Mouse (Mus musculus): ENCODE results near the gene Prkcq. TPM values are rescaled to one million over a fixed set of nuclear protein-coding genes. Genes with fewer than 3 reads are reported as not detected.

Prkcq gene
- polyA plus RNA-seq (2014; fragmentation: Nextera tagmentation; extraction: Ambion mirVana) = 1.4 TPM in 2 replicates

DNA sequence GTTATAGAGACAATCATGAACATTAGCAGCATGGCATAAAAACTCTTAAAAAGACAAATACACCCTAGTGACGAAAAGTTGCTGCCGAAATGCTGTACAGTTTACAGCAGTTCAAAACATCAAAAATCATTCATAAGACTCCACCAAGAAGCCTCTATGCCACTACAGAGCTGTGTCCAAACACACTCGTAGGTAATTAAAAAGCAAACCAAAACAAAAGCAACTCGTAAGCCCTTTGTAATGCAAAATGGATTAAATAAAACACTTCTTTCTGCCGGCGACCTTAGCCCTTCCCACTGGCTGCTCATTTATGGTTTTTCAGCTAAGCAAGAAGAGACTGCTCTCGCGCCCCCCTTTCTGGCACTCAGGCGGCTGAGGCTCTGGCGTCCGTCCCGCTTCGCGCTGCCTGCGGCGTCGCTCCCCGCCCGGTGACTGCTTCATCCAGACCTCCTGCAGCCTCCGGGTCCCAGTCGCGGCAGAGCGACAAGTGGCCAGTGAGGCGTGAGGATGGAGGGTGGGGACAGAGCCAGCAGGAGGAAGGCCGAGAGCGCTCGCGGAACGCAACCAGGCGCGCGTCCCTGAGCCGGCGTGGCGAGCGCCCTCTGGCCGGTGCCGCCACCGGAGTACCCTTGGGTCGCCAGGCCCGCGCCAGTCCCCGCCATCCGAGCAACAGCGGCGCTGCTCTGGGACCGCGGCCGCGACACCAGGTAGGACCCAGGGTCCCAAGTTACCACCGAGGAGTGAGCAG, at the start of gene Prkcq:
TSS of gene Prkcq (plus strand) at position 355 of the 748 bp plus-strand sequence.
- H3K9ac ChIP-seq (ENCODE audit: low read length) = peak within 1 kb of the TSS; percentile 35; the same call in 1 of the 2 replicates
- H3K27ac ChIP-seq (ENCODE audit: low read depth, low read length) = no peak within 1 kb of the TSS
- 2% methylated on average over 51 of the region's 51 CpGs for WGBS
- H3K27me3 ChIP-seq (ENCODE audit: control insufficient read depth, insufficient read depth, low read length) = peaks cover 24% of the 10 kb centered on the region
- no peaks in the 10 kb centered on the region for H3K36me3 ChIP-seq (ENCODE audit: control insufficient read depth, insufficient read depth, low read length)
- H3K4me3 ChIP-seq (ENCODE audit: low read depth, low read length) = peak within 1 kb of the TSS; percentile 41
- H3K4me2 ChIP-seq (ENCODE audit: low read depth, low read length, severe bottlenecking) = peak within 1 kb of the TSS; percentile 91
- DNase-seq (ENCODE audit: low spot score) (peak; percentile 78), ATAC-seq (replicated peaks; ENCODE audit: low FRiP score) (peak; percentile 87)
- H3K4me1 ChIP-seq (replicated peaks; ENCODE audit: control insufficient read depth, insufficient read depth, low read length) = peaks cover 3% of the 10 kb centered on the region; the same call in 1 of the 2 replicates
- no peaks in the 10 kb centered on the region for H3K9me3 ChIP-seq (ENCODE audit: control insufficient read depth, low read length)

DNA sequence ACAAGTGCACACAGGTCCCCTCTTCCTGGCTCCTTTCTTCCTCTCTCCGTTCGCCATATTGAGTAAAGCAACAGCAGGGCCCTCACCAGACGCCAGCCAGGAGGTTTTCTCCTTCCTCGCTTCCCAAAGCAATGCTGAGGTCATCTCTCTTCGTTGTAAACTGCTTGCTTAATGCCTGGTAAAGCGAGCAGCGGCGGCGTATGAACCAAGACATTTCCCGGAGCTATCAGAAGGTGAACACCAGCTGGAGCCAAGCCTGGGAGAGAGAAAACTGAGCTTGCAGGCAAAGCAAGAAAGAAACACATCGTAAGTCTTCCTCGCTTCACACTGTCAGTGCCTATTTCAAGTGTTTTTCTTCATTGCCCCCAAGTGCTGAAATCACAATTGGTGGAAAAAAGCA, 41.0 kb upstream of the Prkcq start:
- no peak for ATAC-seq (replicated peaks; ENCODE audit: low FRiP score)
- H3K9me3 ChIP-seq (ENCODE audit: control insufficient read depth, low read length) = no peaks in the 10 kb centered on the region
- 90% methylated on average over 12 of the region's 12 CpGs for WGBS

DNA sequence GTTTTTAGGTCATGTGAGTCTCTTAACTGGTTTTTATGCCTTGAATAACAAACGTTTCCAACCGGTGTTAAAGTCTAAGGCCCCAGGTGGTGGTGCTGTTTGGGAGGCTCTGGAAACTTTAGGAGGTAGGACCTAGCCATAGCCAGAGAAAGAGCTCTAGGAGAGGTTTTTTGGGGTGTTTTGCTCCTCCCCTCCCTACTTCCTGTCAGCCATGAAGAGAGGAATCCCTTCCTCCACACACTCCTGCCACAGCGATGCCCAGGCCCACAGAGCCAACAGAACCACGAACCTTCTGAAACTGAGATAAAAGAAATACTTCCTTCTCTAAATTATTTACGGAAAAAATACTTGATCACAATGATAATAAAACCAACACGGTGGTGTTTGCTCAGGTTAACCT, 36.2 kb upstream of the Prkcq start:
- no peaks in the 10 kb centered on the region for H3K9me3 ChIP-seq (ENCODE audit: control insufficient read depth, low read length)
- H3K9ac ChIP-seq (ENCODE audit: low read length) = no peak overlapping the region
- no peak overlapping the region for H3K27ac ChIP-seq (ENCODE audit: low read depth, low read length)
- H3K27me3 ChIP-seq (ENCODE audit: control insufficient read depth, insufficient read depth, low read length) = no peaks in the 10 kb centered on the region
- WGBS = 81% methylated on average over 6 of the region's 6 CpGs
- H3K4me3 ChIP-seq (ENCODE audit: low read depth, low read length) = no peak overlapping the region
- ATAC-seq (replicated peaks; ENCODE audit: low FRiP score) (no peak), DNase-seq (ENCODE audit: low spot score) (no peak)
- no peaks in the 10 kb centered on the region for H3K4me1 ChIP-seq (replicated peaks; ENCODE audit: control insufficient read depth, insufficient read depth, low read length)
- H3K36me3 ChIP-seq (ENCODE audit: control insufficient read depth, insufficient read depth, low read length) = no peaks in the 10 kb centered on the region
- H3K4me2 ChIP-seq (ENCODE audit: low read depth, low read length, severe bottlenecking) = no peak overlapping the region

More for the DNA sequence above, 41.0 kb upstream of the Prkcq start:
- Histone ChIP-seq H3K4me1 (replicated peaks; ENCODE audit: control insufficient read depth, insufficient read depth, low read length) (no peaks in the 10 kb centered on the region), H3K4me3 (ENCODE audit: low read depth, low read length) (no peak overlapping the region), H3K4me2 (ENCODE audit: low read depth, low read length, severe bottlenecking) (no peak overlapping the region), H3K9ac (ENCODE audit: low read length) (no peak overlapping the region), H3K36me3 (ENCODE audit: control insufficient read depth, insufficient read depth, low read length) (no peaks in the 10 kb centered on the region), H3K27ac (ENCODE audit: low read depth, low read length) (no peak overlapping the region), H3K27me3 (ENCODE audit: control insufficient read depth, insufficient read depth, low read length) (no peaks in the 10 kb centered on the region)
- no peak for DNase-seq (ENCODE audit: low spot score)

DNA sequence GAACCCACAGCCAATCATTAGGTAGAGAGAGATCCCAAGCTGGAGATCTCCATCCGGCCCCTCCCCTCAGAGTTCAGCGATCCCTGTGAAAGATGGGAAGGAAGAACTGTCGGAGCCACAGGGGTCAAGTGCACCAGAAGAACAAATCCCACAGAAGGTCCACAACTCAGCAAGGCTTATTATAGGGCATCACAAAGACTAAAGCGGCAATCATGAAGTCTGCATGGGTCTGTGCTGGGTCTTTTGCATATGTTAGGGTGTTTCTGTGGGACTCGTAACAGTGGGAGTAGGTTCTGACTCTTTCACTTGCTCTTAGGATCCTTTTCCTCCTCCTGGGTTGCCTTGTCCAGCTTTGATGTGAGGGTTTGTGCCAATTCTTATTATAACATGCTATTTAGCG, 33.8 kb upstream of the Prkcq start:
- Histone ChIP-seq H3K27ac (ENCODE audit: low read depth, low read length) (no peak overlapping the region), H3K9me3 (ENCODE audit: control insufficient read depth, low read length) (no peaks in the 10 kb centered on the region), H3K4me3 (ENCODE audit: low read depth, low read length) (no peak overlapping the region), H3K4me1 (replicated peaks; ENCODE audit: control insufficient read depth, insufficient read depth, low read length) (no peaks in the 10 kb centered on the region), H3K9ac (ENCODE audit: low read length) (no peak overlapping the region), H3K4me2 (ENCODE audit: low read depth, low read length, severe bottlenecking) (no peak overlapping the region), H3K36me3 (ENCODE audit: control insufficient read depth, insufficient read depth, low read length) (no peaks in the 10 kb centered on the region), H3K27me3 (ENCODE audit: control insufficient read depth, insufficient read depth, low read length) (no peaks in the 10 kb centered on the region)
- DNase-seq (ENCODE audit: low spot score) = no peak
- ATAC-seq (replicated peaks; ENCODE audit: low FRiP score) = no peak
- WGBS = 93% methylated on average over 6 of the region's 6 CpGs

DNA sequence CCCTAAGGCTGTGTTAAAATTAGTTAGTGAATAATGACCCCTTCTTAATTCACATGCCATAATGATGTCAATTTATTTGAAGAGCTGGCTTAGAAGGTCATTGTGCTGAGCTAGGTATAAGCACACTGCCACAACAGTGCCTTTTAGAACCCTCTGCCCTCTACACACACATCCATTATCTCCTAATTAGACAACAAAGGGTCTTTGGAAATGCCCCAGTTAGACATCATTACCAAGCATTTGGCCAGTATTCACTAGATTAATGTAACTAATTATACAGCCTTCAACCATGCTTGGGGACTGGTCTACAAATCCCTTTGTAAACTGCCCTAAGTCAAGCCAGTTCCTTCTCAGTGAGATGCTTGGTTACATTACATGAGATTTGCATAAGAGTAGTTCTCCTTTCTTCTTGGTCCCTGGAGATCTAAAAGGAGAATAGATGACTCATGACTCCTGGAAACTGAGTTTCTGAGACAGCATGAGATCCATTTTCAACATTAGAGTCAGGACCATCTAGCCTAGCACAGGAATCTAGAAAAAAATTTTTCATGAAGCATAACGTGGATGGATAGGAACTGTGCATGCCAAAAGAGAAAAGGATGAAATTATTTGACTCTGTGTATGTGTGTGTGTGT, 32.3 kb upstream of the Prkcq start:
- Histone ChIP-seq H3K4me1 (replicated peaks; ENCODE audit: control insufficient read depth, insufficient read depth, low read length) (no peaks in the 10 kb centered on the region), H3K27ac (ENCODE audit: low read depth, low read length) (no peak overlapping the region), H3K4me2 (ENCODE audit: low read depth, low read length, severe bottlenecking) (no peak overlapping the region), H3K9me3 (ENCODE audit: control insufficient read depth, low read length) (no peaks in the 10 kb centered on the region), H3K4me3 (ENCODE audit: low read depth, low read length) (no peak overlapping the region), H3K9ac (ENCODE audit: low read length) (no peak overlapping the region), H3K36me3 (ENCODE audit: control insufficient read depth, insufficient read depth, low read length) (no peaks in the 10 kb centered on the region), H3K27me3 (ENCODE audit: control insufficient read depth, insufficient read depth, low read length) (no peaks in the 10 kb centered on the region)
- WGBS = 81% methylated on average over 1 of the region's 1 CpGs
- no peak for ATAC-seq (replicated peaks; ENCODE audit: low FRiP score)
- no peak for DNase-seq (ENCODE audit: low spot score)

DNA sequence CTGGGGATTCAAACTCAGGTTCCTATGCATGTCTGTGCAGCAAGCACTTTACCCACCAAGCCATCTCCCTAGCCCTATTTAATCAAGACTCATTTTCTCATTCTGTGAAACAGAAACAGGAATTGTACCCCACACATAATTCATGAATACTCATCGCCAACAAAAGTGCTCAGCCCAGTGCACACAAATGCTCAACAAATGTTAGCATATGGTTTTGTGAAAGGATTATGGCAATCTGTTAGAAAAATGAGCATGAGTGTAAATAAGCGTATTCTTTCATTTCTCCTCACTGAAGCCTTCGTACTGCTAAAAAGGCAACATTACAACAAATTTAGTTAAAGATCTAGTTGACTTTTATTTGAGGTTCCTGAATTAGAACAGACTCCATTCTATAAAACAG, 31.5 kb upstream of the Prkcq start:
- no peaks in the 10 kb centered on the region for H3K27me3 ChIP-seq (ENCODE audit: control insufficient read depth, insufficient read depth, low read length)
- no peak overlapping the region for H3K27ac ChIP-seq (ENCODE audit: low read depth, low read length)
- H3K9me3 ChIP-seq (ENCODE audit: control insufficient read depth, low read length) = no peaks in the 10 kb centered on the region
- DNase-seq (ENCODE audit: low spot score) (no peak), ATAC-seq (replicated peaks; ENCODE audit: low FRiP score) (no peak)
- no peaks in the 10 kb centered on the region for H3K36me3 ChIP-seq (ENCODE audit: control insufficient read depth, insufficient read depth, low read length)
- H3K4me2 ChIP-seq (ENCODE audit: low read depth, low read length, severe bottlenecking) = no peak overlapping the region
- WGBS = 92% methylated on average over 3 of the region's 3 CpGs
- H3K4me1 ChIP-seq (replicated peaks; ENCODE audit: control insufficient read depth, insufficient read depth, low read length) = no peaks in the 10 kb centered on the region
- no peak overlapping the region for H3K9ac ChIP-seq (ENCODE audit: low read length)
- no peak overlapping the region for H3K4me3 ChIP-seq (ENCODE audit: low read depth, low read length)

DNA sequence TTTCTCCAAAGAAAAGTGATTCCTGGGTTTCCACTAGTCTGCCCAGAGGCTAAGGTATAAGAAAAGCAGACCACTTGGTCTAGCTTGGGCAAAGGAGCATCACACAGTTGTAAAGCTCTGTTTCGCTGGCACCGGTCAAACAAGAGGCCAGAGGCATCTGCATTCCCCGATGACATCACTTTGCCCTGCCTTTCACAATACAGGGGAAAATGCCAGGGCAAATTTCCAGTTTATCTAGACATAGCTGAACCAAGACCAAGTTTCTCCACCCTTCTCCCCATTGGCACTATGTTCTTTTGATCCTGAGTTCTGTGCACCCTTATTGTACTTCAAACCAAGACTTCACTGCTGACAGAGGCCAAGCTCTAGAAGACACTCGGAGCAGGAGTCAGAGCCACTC, 22.8 kb upstream of the Prkcq start:
- no peak overlapping the region for H3K4me2 ChIP-seq (ENCODE audit: low read depth, low read length, severe bottlenecking)
- no peak overlapping the region for H3K9ac ChIP-seq (ENCODE audit: low read length)
- no peaks in the 10 kb centered on the region for H3K27me3 ChIP-seq (ENCODE audit: control insufficient read depth, insufficient read depth, low read length)
- no peak for DNase-seq (ENCODE audit: low spot score)
- no peak overlapping the region for H3K4me3 ChIP-seq (ENCODE audit: low read depth, low read length)
- no peaks in the 10 kb centered on the region for H3K4me1 ChIP-seq (replicated peaks; ENCODE audit: control insufficient read depth, insufficient read depth, low read length)
- no peak overlapping the region for H3K27ac ChIP-seq (ENCODE audit: low read depth, low read length)
- no peak for ATAC-seq (replicated peaks; ENCODE audit: low FRiP score)
- WGBS = 92% methylated on average over 4 of the region's 4 CpGs
- no peaks in the 10 kb centered on the region for H3K9me3 ChIP-seq (ENCODE audit: control insufficient read depth, low read length)
- H3K36me3 ChIP-seq (ENCODE audit: control insufficient read depth, insufficient read depth, low read length) = no peaks in the 10 kb centered on the region

DNA sequence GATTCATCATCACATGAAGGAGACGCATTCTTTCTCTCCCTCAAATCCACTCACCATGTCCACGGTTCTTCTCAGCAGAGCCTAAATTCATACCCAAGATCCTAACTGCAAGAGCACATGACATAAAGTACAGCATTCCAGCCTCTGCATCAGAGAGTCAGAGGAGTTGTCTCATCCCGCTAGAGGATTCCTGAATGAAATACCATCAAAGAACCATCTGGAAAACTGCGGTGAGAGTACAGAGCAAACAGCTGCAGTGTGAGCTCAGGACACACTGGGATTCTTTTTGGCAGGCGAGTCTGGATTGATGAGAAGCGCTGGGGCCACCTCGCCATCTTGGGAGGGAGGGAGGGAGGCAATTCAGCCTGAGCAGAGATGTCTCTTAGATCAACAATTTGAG, 20.9 kb upstream of the Prkcq start:
- no peak overlapping the region for H3K4me3 ChIP-seq (ENCODE audit: low read depth, low read length)
- no peak overlapping the region for H3K4me2 ChIP-seq (ENCODE audit: low read depth, low read length, severe bottlenecking)
- no peaks in the 10 kb centered on the region for H3K9me3 ChIP-seq (ENCODE audit: control insufficient read depth, low read length)
- no peak overlapping the region for H3K27ac ChIP-seq (ENCODE audit: low read depth, low read length)
- DNase-seq (ENCODE audit: low spot score) (no peak), ATAC-seq (replicated peaks; ENCODE audit: low FRiP score) (no peak)
- no peaks in the 10 kb centered on the region for H3K27me3 ChIP-seq (ENCODE audit: control insufficient read depth, insufficient read depth, low read length)
- WGBS = 81% methylated on average over 7 of the region's 7 CpGs
- H3K9ac ChIP-seq (ENCODE audit: low read length) = no peak overlapping the region
- no peaks in the 10 kb centered on the region for H3K36me3 ChIP-seq (ENCODE audit: control insufficient read depth, insufficient read depth, low read length)
- H3K4me1 ChIP-seq (replicated peaks; ENCODE audit: control insufficient read depth, insufficient read depth, low read length) = no peaks in the 10 kb centered on the region
